Mouse (Mus musculus): ENCODE measurements around the gene 1700018F24Rik.

DNA sequence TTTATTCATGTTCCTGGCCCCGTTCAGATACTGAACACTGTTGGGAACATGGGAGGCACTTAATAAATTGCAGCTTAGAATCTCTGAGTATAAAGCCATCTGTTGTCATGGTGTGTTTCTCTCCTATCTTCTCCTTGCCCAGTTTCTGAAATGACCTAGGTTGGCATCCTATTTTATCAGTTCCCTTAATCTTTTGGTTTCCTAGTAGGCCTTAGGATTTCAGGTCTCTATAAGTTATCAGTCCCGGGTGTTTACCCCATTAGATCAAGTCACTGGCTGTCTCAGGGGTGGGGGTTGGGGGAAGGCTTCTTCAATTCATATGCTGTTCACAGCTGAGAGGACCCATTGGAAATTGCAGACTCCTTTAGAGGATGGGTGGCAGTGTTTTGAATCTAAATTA is 42.0 kb downstream of the 1700018F24Rik start:
- TF ChIP-seq GATA1 (IDR thresholded peaks at IDR 0.05; ENCODE audit: borderline replicate concordance, low read length) = no peak
- no peak for TF ChIP-seq FLI1 (IDR thresholded peaks at IDR 0.05; ENCODE audit: low read length)

Data from megakaryocyte, embryonic 14.5 days (primary cell).